Mouse (Mus musculus): Measurements from ENCODE around the gene Spon1. TPM values are rescaled to one million over a fixed set of nuclear protein-coding genes. Genes with fewer than 3 reads are reported as not detected.

Gene Spon1
- total and polyA plus RNA-seq, 3 experiments, result not detected

DNA sequence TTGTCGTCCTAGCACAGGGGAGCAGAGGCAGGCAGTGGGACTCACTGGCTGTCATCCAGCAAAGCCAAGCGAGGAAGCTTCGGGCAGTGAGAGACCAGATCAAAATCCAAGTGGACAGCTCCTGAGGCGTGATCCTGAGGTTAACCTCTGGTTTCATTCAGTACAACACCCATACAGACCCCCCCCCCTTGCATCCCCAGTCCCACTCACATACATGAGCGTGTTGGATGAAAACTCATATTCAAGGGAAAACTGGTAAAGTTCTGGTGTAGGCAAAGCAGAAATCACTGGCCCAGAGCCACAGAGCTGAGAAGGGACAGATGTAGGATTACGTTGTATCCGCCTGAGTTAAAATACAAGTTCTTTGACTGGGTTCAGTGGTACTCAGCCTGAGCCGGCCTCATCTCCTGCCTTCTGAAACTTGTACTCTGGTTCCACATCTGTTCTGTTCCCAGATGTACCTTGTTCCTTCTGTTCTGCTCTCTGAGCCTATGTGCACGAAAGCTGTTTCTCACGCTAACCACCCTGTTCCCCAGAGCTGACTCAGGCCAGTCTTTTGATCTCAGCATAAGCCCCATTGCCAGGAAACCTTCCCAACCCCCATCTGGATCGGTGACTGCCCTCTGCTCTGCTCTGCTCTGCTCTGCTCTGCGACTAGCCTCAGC is 143.5 kb downstream of the Spon1 start:
- no peak overlapping the region for H3K4me2 ChIP-seq (ENCODE audit: insufficient read depth, low read depth, poor library complexity, severe bottlenecking)
- no peak overlapping the region for H3K27ac ChIP-seq (ENCODE audit: insufficient read depth, low read depth)
- H3K9ac ChIP-seq (ENCODE audit: insufficient read depth, low read depth), result no peak overlapping the region
- in situ Hi-C loops (cut with MboI; ENCODE audit: low pct_ligation_motif_present, low pct_unique_long_range_greater_than_20kb, low sequenced_read_pairs), result no loop called here
- H3K79me2 ChIP-seq (replicated peaks; ENCODE audit: control insufficient read depth, extremely low read depth, insufficient read depth, poor library complexity, severe bottlenecking), result no peaks in the 10 kb centered on the region
- H3K4me3 ChIP-seq (replicated peaks in 1 of 3; ENCODE audit: low read depth in 2 of 3, low read length in 2 of 3, poor library complexity in 1 of 3), result no peak overlapping the region
- DNase-seq (ENCODE audit: extremely low read depth), result no peak
- H3K9me3 ChIP-seq (replicated peaks; ENCODE audit: low read length), result peaks cover 2% of the 10 kb centered on the region
- H3K27me3 ChIP-seq (replicated peaks), result peaks cover 1% of the 10 kb centered on the region
- no peaks in the 10 kb centered on the region for H3K36me3 ChIP-seq (replicated peaks in 1 of 2; ENCODE audit: control insufficient read depth in 1 of 2, insufficient read depth in 1 of 2, low read length in 1 of 2)
- dilution Hi-C loops (cut with MboI; ENCODE audit: extremely low pct_ligation_motif_present, extremely low pct_unique_long_range_greater_than_20kb, low sequenced_read_pairs), result no loop called here
- TF ChIP-seq ELF1 (IDR thresholded peaks at IDR 0.05; ENCODE audit: low read depth, low read length), result no peak
- no peak for TF ChIP-seq POLR2AphosphoS2 (IDR thresholded peaks at IDR 0.05; ENCODE audit: low read depth, low read length)
- TF ChIP-seq POLR2A (IDR thresholded peaks at IDR 0.05; ENCODE audit: low read depth, low read length), result no peak
- no peak for TF ChIP-seq TBP (conservative IDR thresholded peaks at IDR 0.05; ENCODE audit: low read depth, low read length)
- no peak for TF ChIP-seq KAT2A (IDR thresholded peaks at IDR 0.05; ENCODE audit: insufficient replicate concordance, low read length)
- no peak for TF ChIP-seq BHLHE40 (IDR thresholded peaks at IDR 0.05; ENCODE audit: low read depth, low read length)
- TF ChIP-seq RAD21 (IDR thresholded peaks at IDR 0.05; ENCODE audit: low read depth, low read length), result no peak
- no peak for TF ChIP-seq MYC (IDR thresholded peaks at IDR 0.05; ENCODE audit: low read depth, low read length)
- TF ChIP-seq RCOR1 (conservative IDR thresholded peaks at IDR 0.05; ENCODE audit: low read depth, low read length), result no peak
- TF ChIP-seq ETS1 (conservative IDR thresholded peaks at IDR 0.05; ENCODE audit: low read depth, low read length), result no peak
- TF ChIP-seq ZC3H11A (IDR thresholded peaks at IDR 0.05; ENCODE audit: low read depth, low read length), result no peak
- H3K4me1 ChIP-seq (ENCODE audit: control insufficient read depth in 1 of 2, insufficient read depth in 2 of 2), result no peaks in the 10 kb centered on the region

DNA sequence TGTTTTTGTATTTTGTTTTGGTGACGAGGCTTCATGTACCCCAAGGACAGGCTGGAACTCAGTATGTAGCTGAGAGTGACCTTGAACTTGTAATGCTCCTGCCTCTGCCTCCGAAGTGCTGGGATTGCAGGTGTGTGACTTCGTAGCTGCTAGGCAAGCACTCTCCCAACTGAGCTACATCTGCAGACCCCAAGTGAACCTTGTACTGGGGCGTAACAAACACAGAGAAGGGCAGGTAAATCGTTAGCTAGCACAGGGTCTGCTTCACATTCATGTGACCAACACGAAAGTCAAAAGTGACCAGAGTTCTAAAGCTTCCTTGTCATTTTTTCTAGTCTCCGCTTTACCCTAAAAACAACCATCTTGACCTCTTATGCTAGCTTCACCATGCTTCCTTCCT is 145.1 kb downstream of the Spon1 start:
- dilution Hi-C loops (cut with MboI; ENCODE audit: extremely low pct_ligation_motif_present, extremely low pct_unique_long_range_greater_than_20kb, low sequenced_read_pairs), result no loop called here
- no peaks in the 10 kb centered on the region for H3K4me1 ChIP-seq (ENCODE audit: control insufficient read depth in 1 of 2, insufficient read depth in 2 of 2)

More for the DNA sequence above, 145.1 kb downstream of the Spon1 start:
- Histone ChIP-seq H3K27ac (ENCODE audit: insufficient read depth, low read depth) (no peak overlapping the region), H3K4me3 (replicated peaks in 1 of 3; ENCODE audit: low read depth in 2 of 3, low read length in 2 of 3, poor library complexity in 1 of 3) (no peak overlapping the region), H3K79me2 (replicated peaks; ENCODE audit: control insufficient read depth, extremely low read depth, insufficient read depth, poor library complexity, severe bottlenecking) (no peaks in the 10 kb centered on the region), H3K27me3 (replicated peaks) (peaks cover 3% of the 10 kb centered on the region), H3K9ac (ENCODE audit: insufficient read depth, low read depth) (no peak overlapping the region), H3K36me3 (replicated peaks in 1 of 2; ENCODE audit: control insufficient read depth in 1 of 2, insufficient read depth in 1 of 2, low read length in 1 of 2) (no peaks in the 10 kb centered on the region), H3K9me3 (replicated peaks; ENCODE audit: low read length) (peaks cover 2% of the 10 kb centered on the region), H3K4me2 (ENCODE audit: insufficient read depth, low read depth, poor library complexity, severe bottlenecking) (no peak overlapping the region)
- in situ Hi-C loops (cut with MboI; ENCODE audit: low pct_ligation_motif_present, low pct_unique_long_range_greater_than_20kb, low sequenced_read_pairs), result no loop called here
- no peak for DNase-seq (ENCODE audit: extremely low read depth)
- TF ChIP-seq UBTF (IDR thresholded peaks at IDR 0.05; ENCODE audit: low read depth, low read length) (no peak), GABPA (IDR thresholded peaks at IDR 0.05; ENCODE audit: insufficient replicate concordance, low read depth, low read length) (no peak), POLR2A (IDR thresholded peaks at IDR 0.05; ENCODE audit: low read depth, low read length) (no peak), ZNF384 (IDR thresholded peaks at IDR 0.05; ENCODE audit: low read depth, low read length) (no peak), KAT2A (IDR thresholded peaks at IDR 0.05; ENCODE audit: insufficient replicate concordance, low read length) (no peak), ETS1 (conservative IDR thresholded peaks at IDR 0.05; ENCODE audit: low read depth, low read length) (no peak), PAX5 (IDR thresholded peaks at IDR 0.05; ENCODE audit: low read length) (no peak), MXI1 (IDR thresholded peaks at IDR 0.05; ENCODE audit: low read depth, low read length) (no peak), ZKSCAN1 (IDR thresholded peaks at IDR 0.05; ENCODE audit: borderline replicate concordance, low read depth, low read length) (no peak), RAD21 (IDR thresholded peaks at IDR 0.05; ENCODE audit: low read depth, low read length) (no peak), CHD1 (IDR thresholded peaks at IDR 0.05; ENCODE audit: low read depth, low read length) (no peak), EP300 (IDR thresholded peaks at IDR 0.05; ENCODE audit: low read length) (no peak), USF1 (IDR thresholded peaks at IDR 0.05; ENCODE audit: low read depth, low read length) (no peak)
